Mouse (Mus musculus) forebrain, embryonic 11.5 days (tissue): ENCODE data around the gene Itpr2. TPM values are rescaled to one million over a fixed set of nuclear protein-coding genes. Genes with fewer than 3 reads are reported as not detected.

Experiments
- ATAC-seq: fragments of 200-750 bp; cut with Nextera tagmentation; replicated peaks from 2 replicates; pipeline ENCODE4 v1.8.0; 2017; ENCODE audit warnings: moderate TSS enrichment; ENCODE audit not compliant: low FRiP score
- DNase-seq: peaks from one replicate; pipeline ENCODE4 v3.0.0-alpha.2; 2017; ENCODE audit warnings: low spot score
- H3K27ac ChIP-seq: fragments of 300-500 bp; sonication (generic); 2 replicates; pipeline ENCODE4 v1.5.1; 2014; ENCODE audit warnings: low read depth, low read length
- H3K27me3 ChIP-seq: fragments of 300-500 bp; sonication (generic); 2 replicates; pipeline ENCODE4 v1.6.1; 2014; ENCODE audit warnings: mild to moderate bottlenecking, low read length, mixed read lengths; ENCODE audit not compliant: control insufficient read depth, insufficient read depth
- H3K36me3 ChIP-seq: fragments of 300-500 bp; sonication (generic); 2 replicates; pipeline ENCODE4 v1.6.1; 2014; ENCODE audit warnings: mild to moderate bottlenecking, low read length, moderate library complexity, mixed read lengths; ENCODE audit not compliant: control insufficient read depth, insufficient read depth
- H3K4me1 ChIP-seq: fragments of 300-500 bp; sonication (generic); replicated peaks from 2 replicates; pipeline ENCODE4 v1.6.1; 2014; ENCODE audit warnings: low read length, mixed read lengths; ENCODE audit not compliant: control insufficient read depth, insufficient read depth
- H3K4me2 ChIP-seq: fragments of 300-500 bp; sonication (generic); 2 replicates; pipeline ENCODE4 v1.6.1; 2014; ENCODE audit warnings: low read depth, mild to moderate bottlenecking, low read length, moderate library complexity, mixed read lengths; ENCODE audit not compliant: severe bottlenecking
- H3K4me3 ChIP-seq: fragments of 300-500 bp; sonication (generic); 2 replicates; pipeline ENCODE4 v1.5.1; 2014; ENCODE audit warnings: low read depth, low read length
- H3K9ac ChIP-seq: fragments of 300-500 bp; sonication (generic); 2 replicates; pipeline ENCODE4 v1.6.1; 2014; ENCODE audit warnings: low read length
- H3K9me3 ChIP-seq: fragments of 300-500 bp; sonication (generic); 2 replicates; pipeline ENCODE4 v1.6.1; 2016; ENCODE audit warnings: low read length, mixed read lengths; ENCODE audit not compliant: control insufficient read depth
- WGBS: fragments of 180-500 bp; shearing (Covaris S2); extraction: QIAGEN DNeasy Blood & Tissue Kit; methylation state at CpG from one replicate; pipeline ENCODE4 v1.1.7; 2014; 5-methylcytosine and 5-hydroxymethylcytosine counted together
- polyA plus RNA-seq: library from polyadenylated mRNA; unstranded; fragments of >200 nt; fragmentation: Nextera tagmentation; extraction: Ambion mirVana; gene quantifications from 2 replicates; pipeline ENCODE4 v1.2.1, GENCODE M21; 2014

Itpr2 gene
- polyA plus RNA-seq, 1 experiment from 2014 or later, result 5.3 TPM

- no peaks in the 10 kb centered on the region for H3K36me3 ChIP-seq
- no peaks in the 10 kb centered on the region for H3K4me1 ChIP-seq
- H3K4me2 ChIP-seq, result no peak overlapping the region
- ATAC-seq, result no peak
- WGBS, result 90% methylated on average over 3 of the region's 3 CpGs
- no peak overlapping the region for H3K4me3 ChIP-seq
- no peak overlapping the region for H3K27ac ChIP-seq
- H3K9me3 ChIP-seq, result no peaks in the 10 kb centered on the region
- no peak for DNase-seq
- H3K27me3 ChIP-seq, result no peaks in the 10 kb centered on the region
- H3K9ac ChIP-seq, result no peak overlapping the region
Observed at GRCm38 (mm10) chr6:146488749-146489148, 13.3 kb downstream of the Itpr2 start.

GRCm38 (mm10) chr6:146487079-146487478, 14.9 kb downstream of the Itpr2 start:
- no peaks in the 10 kb centered on the region for H3K4me1 ChIP-seq
- no peak overlapping the region for H3K4me3 ChIP-seq
- no peak overlapping the region for H3K4me2 ChIP-seq
- no peaks in the 10 kb centered on the region for H3K36me3 ChIP-seq
- 80% methylated on average over 9 of the region's 9 CpGs for WGBS
- no peaks in the 10 kb centered on the region for H3K27me3 ChIP-seq
- H3K9me3 ChIP-seq, result no peaks in the 10 kb centered on the region
- no peak overlapping the region for H3K27ac ChIP-seq
- DNase-seq (no peak), ATAC-seq (no peak)
- no peak overlapping the region for H3K9ac ChIP-seq

- H3K27ac ChIP-seq, result no peak overlapping the region
- H3K4me1 ChIP-seq, result no peaks in the 10 kb centered on the region
- H3K36me3 ChIP-seq, result no peaks in the 10 kb centered on the region
- H3K4me2 ChIP-seq, result no peak overlapping the region
- H3K9me3 ChIP-seq, result no peaks in the 10 kb centered on the region
- WGBS, result 69% methylated on average over 4 of the region's 4 CpGs
- no peaks in the 10 kb centered on the region for H3K27me3 ChIP-seq
- no peak overlapping the region for H3K9ac ChIP-seq
- DNase-seq (no peak), ATAC-seq (no peak)
- H3K4me3 ChIP-seq, result no peak overlapping the region
Observed at GRCm38 (mm10) chr6:146486073-146486472, 15.9 kb downstream of the Itpr2 start.

GRCm38 (mm10) chr6:146481441-146481840, 20.6 kb downstream of the Itpr2 start:
- no peaks in the 10 kb centered on the region for H3K36me3 ChIP-seq
- no peak for DNase-seq

GRCm38 (mm10) chr6:146480925-146481324, 21.1 kb downstream of the Itpr2 start:
- WGBS, result 84% methylated on average over 3 of the region's 3 CpGs
- no peak overlapping the region for H3K4me3 ChIP-seq
- no peaks in the 10 kb centered on the region for H3K9me3 ChIP-seq
- no peaks in the 10 kb centered on the region for H3K27me3 ChIP-seq
- H3K9ac ChIP-seq, result no peak overlapping the region
- ATAC-seq (no peak), DNase-seq (no peak)
- no peaks in the 10 kb centered on the region for H3K36me3 ChIP-seq
- H3K4me2 ChIP-seq, result no peak overlapping the region
- H3K27ac ChIP-seq, result no peak overlapping the region
- H3K4me1 ChIP-seq, result no peaks in the 10 kb centered on the region

More at GRCm38 (mm10) chr6:146481441-146481840, 20.6 kb downstream of the Itpr2 start:
- H3K27ac ChIP-seq, result no peak overlapping the region
- no peaks in the 10 kb centered on the region for H3K4me1 ChIP-seq
- no peak for ATAC-seq
- 84% methylated on average over 6 of the region's 6 CpGs for WGBS
- H3K27me3 ChIP-seq, result no peaks in the 10 kb centered on the region
- H3K4me2 ChIP-seq, result no peak overlapping the region
- no peak overlapping the region for H3K9ac ChIP-seq
- H3K9me3 ChIP-seq, result no peaks in the 10 kb centered on the region
- H3K4me3 ChIP-seq, result no peak overlapping the region

GRCm38 (mm10) chr6:146478888-146479683, 22.9 kb downstream of the Itpr2 start:
- no peak overlapping the region for H3K27ac ChIP-seq
- ATAC-seq, result no peak
- DNase-seq, result no peak
- 85% methylated on average over 5 of the region's 5 CpGs for WGBS
- no peak overlapping the region for H3K4me2 ChIP-seq
- H3K27me3 ChIP-seq, result no peaks in the 10 kb centered on the region
- H3K9ac ChIP-seq, result no peak overlapping the region
- no peaks in the 10 kb centered on the region for H3K36me3 ChIP-seq
- no peaks in the 10 kb centered on the region for H3K9me3 ChIP-seq
- no peaks in the 10 kb centered on the region for H3K4me1 ChIP-seq
- H3K4me3 ChIP-seq, result no peak overlapping the region

- Histone ChIP-seq H3K4me1 (no peaks in the 10 kb centered on the region), H3K9me3 (no peaks in the 10 kb centered on the region), H3K27ac (no peak overlapping the region), H3K4me3 (no peak overlapping the region), H3K36me3 (no peaks in the 10 kb centered on the region), H3K27me3 (no peaks in the 10 kb centered on the region), H3K4me2 (no peak overlapping the region), H3K9ac (no peak overlapping the region)
- ATAC-seq, result no peak
- DNase-seq, result no peak
- 91% methylated on average over 1 of the region's 1 CpGs for WGBS
Observed at GRCm38 (mm10) chr6:146476865-146477264, 25.2 kb downstream of the Itpr2 start.

GRCm38 (mm10) chr6:146474166-146474565, 27.9 kb downstream of the Itpr2 start:
- ATAC-seq, result no peak

More at GRCm38 (mm10) chr6:146474166-146474565, 27.9 kb downstream of the Itpr2 start:
- no peaks in the 10 kb centered on the region for H3K27me3 ChIP-seq
- no peak overlapping the region for H3K4me3 ChIP-seq
- no peak overlapping the region for H3K27ac ChIP-seq
- WGBS, result 84% methylated on average over 4 of the region's 4 CpGs
- no peak overlapping the region for H3K4me2 ChIP-seq
- H3K9ac ChIP-seq, result no peak overlapping the region
- no peaks in the 10 kb centered on the region for H3K36me3 ChIP-seq
- DNase-seq, result no peak
- no peaks in the 10 kb centered on the region for H3K4me1 ChIP-seq
- no peaks in the 10 kb centered on the region for H3K9me3 ChIP-seq
